Mouse (Mus musculus): Measurements from ENCODE around the gene 1700029J07Rik.

DNA sequence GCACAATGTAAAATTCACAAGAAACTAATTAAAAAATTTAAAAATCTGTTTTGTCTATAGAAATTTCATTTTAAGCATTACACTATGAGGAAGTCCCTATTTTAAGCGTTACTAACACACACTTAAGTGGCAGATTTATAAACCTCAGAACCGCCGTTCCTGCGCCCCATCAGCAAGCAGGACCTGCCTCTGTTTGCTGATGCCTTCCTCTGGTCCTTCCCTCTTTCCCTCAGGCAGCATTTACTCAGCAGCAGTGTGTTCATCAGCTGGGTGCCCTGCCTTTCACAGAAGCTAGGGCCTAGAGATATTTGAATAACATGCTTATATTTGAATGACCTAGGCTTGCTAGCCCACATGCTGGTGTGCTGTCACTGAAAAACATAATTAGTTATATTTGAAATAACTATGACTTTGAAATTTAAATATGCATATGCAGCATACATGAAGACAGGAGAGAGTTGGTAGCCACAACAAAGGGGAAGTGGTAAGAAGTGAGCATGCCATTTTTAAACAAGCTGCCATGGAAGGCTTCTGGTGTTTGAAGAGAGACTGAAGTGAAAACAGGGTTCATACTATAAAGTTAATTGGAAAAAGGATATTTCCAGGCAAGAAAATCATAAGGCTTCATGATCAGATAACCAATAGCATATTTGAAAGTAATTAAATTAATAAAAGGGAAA is 15.7 kb upstream of the 1700029J07Rik start:
- TF ChIP-seq CTCF (IDR thresholded peaks at IDR 0.05; ENCODE audit: borderline replicate concordance, insufficient read depth, low read length) (no peak), POLR2A (IDR thresholded peaks at IDR 0.05; ENCODE audit: low read depth, low read length) (no peak)

Measured in embryonic fibroblast, embryonic 13.5 days (primary cell).